Comparison of ENCODE assay signal across 1 mouse cellular context in the genomic region with DNA sequence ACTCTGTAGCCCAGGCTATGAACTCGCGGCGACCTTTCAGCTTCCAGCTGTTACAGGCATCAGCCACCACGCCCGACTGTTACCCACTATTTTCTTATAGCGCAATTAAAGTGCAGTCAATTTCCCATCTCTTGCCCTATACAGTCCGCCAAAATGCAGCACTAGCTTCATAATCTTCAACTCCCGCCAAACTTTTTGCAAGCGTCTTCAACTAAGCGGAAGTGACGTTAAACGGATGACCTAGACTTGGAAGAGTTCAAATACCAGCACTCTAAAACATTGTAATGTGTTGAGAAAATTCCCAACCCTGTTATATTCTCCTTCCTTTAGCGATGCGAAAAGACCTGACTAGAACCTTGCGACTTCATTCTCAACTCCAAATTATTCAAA.
TF ChIP-seq lines count a peak whose summit lies in the region.

No protein-coding gene starts in this region.

TF ChIP-seq in MEL, 35 proteins besides CTCF, POLR2A, EP300 and RAD21 (continued from another document):
- TF ChIP-seq USF2 (IDR thresholded peaks at IDR 0.05; ENCODE audit: borderline replicate concordance in 1 of 2, insufficient read depth in 1 of 2, low read depth in 1 of 2, low read length in 2 of 2) (no peak), BHLHE40 (IDR thresholded peaks at IDR 0.05; ENCODE audit: borderline replicate concordance, low read depth, low read length) (no peak), KAT2A (conservative IDR thresholded peaks at IDR 0.05; ENCODE audit: low read depth, low read length) (no peak), SMC3 (IDR thresholded peaks at IDR 0.05; ENCODE audit: low read depth, low read length) (no peak), TBP (IDR thresholded peaks at IDR 0.05; ENCODE audit: low read depth, low read length) (peak; percentile 67; the same call in 1 of the 2 replicates), MXI1 (IDR thresholded peaks at IDR 0.05; ENCODE audit: low read depth, low read length) (peak; percentile 59), E2F4 (IDR thresholded peaks at IDR 0.05; ENCODE audit: borderline replicate concordance, low read depth, low read length) (peak; percentile 73), HCFC1 (IDR thresholded peaks at IDR 0.05; ENCODE audit: low read depth, low read length) (no peak), NRF1 (IDR thresholded peaks at IDR 0.05; ENCODE audit: insufficient read depth, low read depth, low read length, poor library complexity, severe bottlenecking) (no peak), MAX (IDR thresholded peaks at IDR 0.05; ENCODE audit: low read length) (peak; percentile 68), POLR2AphosphoS5 (IDR thresholded peaks at IDR 0.05; ENCODE audit: borderline replicate concordance, low read depth, low read length) (no peak)
